Mouse (Mus musculus) liver, embryonic 16.5 days (tissue): Measurements from ENCODE around the gene Sec24c. TPM values are rescaled to one million over a fixed set of nuclear protein-coding genes. Genes with fewer than 3 reads are reported as not detected.
"Not testable (repeated sequence)": the region's sequence is repeated elsewhere in the genome, so short reads cannot be mapped to it uniquely, and the experiment has no call there.

Experiments
- ATAC-seq: fragments of 200-750 bp; cut with Nextera tagmentation; 2 replicates; pipeline ENCODE4 v1.8.0; 2017; ENCODE audit warnings: low read depth, mild to moderate bottlenecking, moderate number of reproducible peaks, moderate library complexity
- H3K27ac ChIP-seq: fragments of 300-500 bp; sonication (generic); 2 replicates; pipeline ENCODE4 v1.5.1; 2014; ENCODE audit warnings: mild to moderate bottlenecking, low read length
- H3K27me3 ChIP-seq: fragments of 300-500 bp; sonication (generic); 2 replicates; pipeline ENCODE4 v1.6.1; 2014; ENCODE audit warnings: low read depth, low read length, mixed read lengths; ENCODE audit not compliant: control insufficient read depth, insufficient read depth
- H3K36me3 ChIP-seq: fragments of 300-500 bp; sonication (generic); 2 replicates; pipeline ENCODE4 v1.6.1; 2014; ENCODE audit warnings: mild to moderate bottlenecking; ENCODE audit not compliant: control insufficient read depth, insufficient read depth
- H3K4me1 ChIP-seq: fragments of 300-500 bp; sonication (generic); 2 replicates; pipeline ENCODE4 v1.6.1; 2014; ENCODE audit warnings: low read depth, low read length, mixed read lengths; ENCODE audit not compliant: control insufficient read depth
- H3K4me2 ChIP-seq: fragments of 300-500 bp; sonication (generic); 2 replicates; pipeline ENCODE4 v1.6.1; 2014; ENCODE audit warnings: low read depth, low read length, mixed read lengths
- H3K4me3 ChIP-seq: fragments of 300-500 bp; sonication (generic); 2 replicates; pipeline ENCODE4 v1.5.1; 2014; ENCODE audit warnings: low read depth, mild to moderate bottlenecking, low read length
- H3K9ac ChIP-seq: fragments of 300-500 bp; sonication (generic); 2 replicates; pipeline ENCODE4 v1.6.1; 2014; ENCODE audit warnings: low read depth, low read length
- H3K9me3 ChIP-seq: fragments of 300-500 bp; sonication (generic); replicated peaks from 2 replicates; pipeline ENCODE4 v1.6.1; 2016; ENCODE audit warnings: low read length; ENCODE audit not compliant: control insufficient read depth
- WGBS: fragments of 180-500 bp; shearing (Covaris S2); extraction: QIAGEN DNeasy Blood & Tissue Kit; methylation state at CpG from one replicate; pipeline ENCODE4 v1.1.7; 2014; ENCODE audit not compliant: insufficient replicate concordance; 5-methylcytosine and 5-hydroxymethylcytosine counted together
- polyA plus RNA-seq: library from polyadenylated mRNA; unstranded; fragments of >200 nt; fragmentation: Nextera tagmentation; extraction: Ambion mirVana; gene quantifications from 2 replicates; pipeline ENCODE4 v1.2.1, GENCODE M21; 2015

Gene Sec24c
- polyA plus RNA-seq, 1 experiment from 2014 or later = 46.0 TPM

- no peaks in the 10 kb centered on the region for H3K36me3 ChIP-seq
- H3K4me1 ChIP-seq = peaks cover 50% of the 10 kb centered on the region
- H3K9me3 ChIP-seq = no peaks in the 10 kb centered on the region
- no peak overlapping the region for H3K4me3 ChIP-seq
- H3K27me3 ChIP-seq = no peaks in the 10 kb centered on the region
- no peak overlapping the region for H3K27ac ChIP-seq
- H3K9ac ChIP-seq = no peak overlapping the region
- no peak overlapping the region for H3K4me2 ChIP-seq
- ATAC-seq = no peak
- 81% methylated on average over 3 of the region's 3 CpGs for WGBS
Measured at GRCm38 (mm10) chr14:20700362-20700761, 26.3 kb downstream of the Sec24c start.

GRCm38 (mm10) chr14:20701554-20701953, 27.4 kb downstream of the Sec24c start:
- WGBS = 68% methylated on average over 8 of the region's 8 CpGs
- H3K9ac ChIP-seq = peak overlapping the region; percentile 16
- no peak overlapping the region for H3K27ac ChIP-seq
- H3K36me3 ChIP-seq = no peaks in the 10 kb centered on the region
- peak overlapping the region; percentile 94 for H3K4me3 ChIP-seq
- H3K4me1 ChIP-seq = peaks cover 43% of the 10 kb centered on the region
- H3K9me3 ChIP-seq = no peaks in the 10 kb centered on the region
- no peak for ATAC-seq
- no peaks in the 10 kb centered on the region for H3K27me3 ChIP-seq
- peak overlapping the region; percentile 78 for H3K4me2 ChIP-seq

- WGBS = 9% methylated on average over 15 of the region's 15 CpGs
- H3K9ac ChIP-seq = peak overlapping the region; percentile 89
- no peaks in the 10 kb centered on the region for H3K27me3 ChIP-seq
- peak overlapping the region; percentile 94 for H3K4me3 ChIP-seq
- peak overlapping the region; percentile 78 for H3K4me2 ChIP-seq
- H3K4me1 ChIP-seq = peaks cover 37% of the 10 kb centered on the region
- peak; percentile 5; the same call in 1 of the 2 replicates for ATAC-seq
- H3K9me3 ChIP-seq = no peaks in the 10 kb centered on the region
- H3K36me3 ChIP-seq = no peaks in the 10 kb centered on the region
- H3K27ac ChIP-seq = peak overlapping the region; percentile 95
Measured at GRCm38 (mm10) chr14:20702096-20702740, 28.1 kb downstream of the Sec24c start.

GRCm38 (mm10) chr14:20702741-20703381, 28.8 kb downstream of the Sec24c start, which contains the start of gene Chchd1:
Gene Chchd1, plus strand, starts transcription at chr14:20703006.
- H3K27ac ChIP-seq = peak within 1 kb of the TSS; percentile 95
- no peaks in the 10 kb centered on the region for H3K9me3 ChIP-seq
- peaks cover 32% of the 10 kb centered on the region for H3K4me1 ChIP-seq
- under 1% methylated on average over 61 of the region's 61 CpGs for WGBS
- peak within 1 kb of the TSS; percentile 94 for H3K4me3 ChIP-seq
- H3K27me3 ChIP-seq = no peaks in the 10 kb centered on the region
- no peaks in the 10 kb centered on the region for H3K36me3 ChIP-seq
- peak within 1 kb of the TSS; percentile 89 for H3K9ac ChIP-seq
- H3K4me2 ChIP-seq = peak within 1 kb of the TSS; percentile 78
- ATAC-seq = peak; percentile 81

- H3K27me3 ChIP-seq, H3K36me3 ChIP-seq, H3K9me3 ChIP-seq, ATAC-seq: not testable (repeated sequence)
- Histone ChIP-seq H3K4me1 (peaks cover 28% of the 10 kb centered on the region), H3K9ac (peak overlapping the region; percentile 89), H3K4me2 (peak overlapping the region; percentile 78), H3K27ac (peak overlapping the region; percentile 95), H3K4me3 (peak overlapping the region; percentile 94)
- WGBS = 9% methylated on average over 8 of the region's 8 CpGs
Measured at GRCm38 (mm10) chr14:20703461-20703860, 29.4 kb downstream of the Sec24c start.

GRCm38 (mm10) chr14:20707201-20708190, 33.4 kb downstream of the Sec24c start, which contains the start of gene Zswim8:
Gene Zswim8, plus strand, starts transcription at chr14:20707552.
- peak within 1 kb of the TSS; percentile 87 for H3K4me3 ChIP-seq
- peak; percentile 89 for ATAC-seq
- no peaks in the 10 kb centered on the region; the same call in 1 of the 2 replicates for H3K36me3 ChIP-seq
- H3K4me2 ChIP-seq = peak within 1 kb of the TSS; percentile 90
- peaks cover 21% of the 10 kb centered on the region for H3K4me1 ChIP-seq
- peak within 1 kb of the TSS; percentile 83 for H3K27ac ChIP-seq
- H3K9me3 ChIP-seq = no peaks in the 10 kb centered on the region
- H3K27me3 ChIP-seq = no peaks in the 10 kb centered on the region
- 1% methylated on average over 80 of the region's 80 CpGs for WGBS
- H3K9ac ChIP-seq = peak within 1 kb of the TSS; percentile 92

GRCm38 (mm10) chr14:20708239-20708638, 34.1 kb downstream of the Sec24c start:
- no peak overlapping the region; the same call in 1 of the 2 replicates for H3K27ac ChIP-seq

GRCm38 (mm10) chr14:20713832-20714231, 39.7 kb downstream of the Sec24c start:
- Histone ChIP-seq H3K4me3 (no peak overlapping the region), H3K27ac (no peak overlapping the region), H3K9me3 (no peaks in the 10 kb centered on the region), H3K9ac (no peak overlapping the region), H3K4me1 (peaks cover 7% of the 10 kb centered on the region), H3K36me3 (peaks cover 24% of the 10 kb centered on the region), H3K27me3 (no peaks in the 10 kb centered on the region), H3K4me2 (no peak overlapping the region)
- 63% methylated on average over 11 of the region's 11 CpGs for whole genome bisulfite sequencing
- no peak for ATAC-seq

More at GRCm38 (mm10) chr14:20708239-20708638, 34.1 kb downstream of the Sec24c start:
- peak overlapping the region; percentile 90 for H3K4me2 ChIP-seq
- peaks cover 21% of the 10 kb centered on the region for H3K4me1 ChIP-seq
- peaks cover 4% of the 10 kb centered on the region for H3K36me3 ChIP-seq
- no peak for ATAC-seq
- H3K27me3 ChIP-seq = no peaks in the 10 kb centered on the region
- peak overlapping the region; percentile 87 for H3K4me3 ChIP-seq
- 19% methylated on average over 10 of the region's 10 CpGs for WGBS
- peak overlapping the region; percentile 92 for H3K9ac ChIP-seq
- no peaks in the 10 kb centered on the region for H3K9me3 ChIP-seq
